Mouse (Mus musculus) megakaryocyte, adult 5-6 weeks (primary cell): ENCODE data around the gene Fads1. TPM values are rescaled to one million over a fixed set of nuclear protein-coding genes. Genes with fewer than 3 reads are reported as not detected.

Source experiments
- ATAC-seq: 2 replicates; pipeline ENCODE4 v1.8.0; 2016; ENCODE audit warnings: mild to moderate bottlenecking, inconsistent platforms; ENCODE audit not compliant: poor library complexity, severe bottlenecking
- total RNA-seq, 2 experiments: library from RNA; stranded (forward) in 1 of 2; stranded (reverse) in 1 of 2; fragments of 153-499, 151-499 nt in 1 of 2; fragments of 221-1000, 200-1000 nt in 1 of 2; gene quantifications; 2 replicates each; pipeline versions ENCODE4 v1.2.3 to v1.2.4; 2015 to 2017

Gene Fads1
- total RNA-seq, 2 experiments from 2014 or later: 5.3 to 12.3 TPM

GRCm38 (mm10) chr19:10244183-10244582 lies 61.5 kb downstream of the Fads1 start:
- no peak for ATAC-seq

Other genes starting within 250 kb of the Fads1 start
- gene Fth1, start 202.3 kb upstream of the Fads1 start, total RNA-seq (2015): 1,271 and 1,296 TPM in 2 replicates
- 513 and 615 TPM in 2 replicates for gene Fth1, start 202.3 kb upstream of the Fads1 start, total RNA-seq (2017)
- not detected in 2 replicates for gene Best1, start 181.3 kb upstream of the Fads1 start, total RNA-seq (2015)
- gene Best1, start 181.3 kb upstream of the Fads1 start, total RNA-seq (2017): not detected in 2 replicates
- 3.1 and 5.6 TPM in 2 replicates for gene Rab3il1, start 181.2 kb upstream of the Fads1 start, total RNA-seq (2015)
- 7.1 and 11.8 TPM in 2 replicates for gene Rab3il1, start 181.2 kb upstream of the Fads1 start, total RNA-seq (2017)
- gene Fads3, start 141.3 kb upstream of the Fads1 start, total RNA-seq (2015): 0.76 and 0.91 TPM in 2 replicates
- 1.8 and 1.9 TPM in 2 replicates for gene Fads3, start 141.3 kb upstream of the Fads1 start, total RNA-seq (2017)
- gene Fads2, start 81.1 kb upstream of the Fads1 start, total RNA-seq (2015): 3.0 and 7.6 TPM in 2 replicates
- 3.1 and 4.3 TPM in 2 replicates for gene Fads2, start 81.1 kb upstream of the Fads1 start, total RNA-seq (2017)
- 182 and 197 TPM in 2 replicates for gene Tmem258, start 21.1 kb downstream of the Fads1 start, total RNA-seq (2015)
- gene Tmem258, start 21.1 kb downstream of the Fads1 start, total RNA-seq (2017): 163 and 204 TPM in 2 replicates
- 30.7 and 33.9 TPM in 2 replicates for gene Fen1, start 21.3 kb downstream of the Fads1 start, total RNA-seq (2015)
- gene Fen1, start 21.3 kb downstream of the Fads1 start, total RNA-seq (2017): 60.5 and 62.9 TPM in 2 replicates
- gene Myrf, start 57.9 kb downstream of the Fads1 start, total RNA-seq (2015): 0.22 and 0.27 TPM in 2 replicates
- gene Myrf, start 57.9 kb downstream of the Fads1 start, total RNA-seq (2017): 0.04 TPM in 1 of 2 replicates, not detected in the other
- gene Dagla, start 122.0 kb downstream of the Fads1 start, total RNA-seq (2015): not detected in 2 replicates
- not detected in 2 replicates for gene Dagla, start 122.0 kb downstream of the Fads1 start, total RNA-seq (2017)
- not detected in 2 replicates for gene Syt7, start 206.2 kb downstream of the Fads1 start, total RNA-seq (2015)
- not detected in 2 replicates for gene Syt7, start 206.2 kb downstream of the Fads1 start, total RNA-seq (2017)